8 mouse cellular contexts compared by ENCODE assay signal in the genomic region with DNA sequence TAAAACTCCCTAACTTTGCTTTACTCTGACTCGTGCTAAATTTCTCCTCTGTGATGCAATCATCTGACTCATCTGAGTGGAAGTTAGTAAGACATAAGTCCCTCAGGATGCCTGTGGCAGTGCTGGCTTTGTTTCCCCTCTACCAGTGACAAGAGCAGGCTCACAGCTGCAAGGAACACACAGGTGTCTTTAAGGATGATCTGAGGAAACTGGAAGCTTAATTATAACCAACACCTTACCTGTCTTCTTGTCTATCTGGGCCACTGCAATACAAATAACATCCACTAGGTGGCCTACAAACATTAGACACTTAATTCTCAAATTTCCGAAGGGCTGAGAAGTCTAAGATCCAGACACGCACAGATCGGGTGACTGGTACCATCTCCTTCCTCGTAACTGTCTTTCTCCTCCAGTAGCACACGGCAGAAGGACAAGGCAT. TPM values are rescaled to one million over a fixed set of nuclear protein-coding genes. Genes with fewer than 3 reads are reported as not detected.
DNase-seq lines count a peak whose midpoint lies in the region; ATAC-seq and TF ChIP-seq lines count a peak whose summit lies in the region.

No protein-coding gene starts in this region.

- intact Hi-C loops in left cerebral cortex, postnatal 4 days (cut with DNase I), result no loop called here

- peak; percentile 33; the same call in 1 of the 2 replicates for TF ChIP-seq CTCF in cerebellum, adult 2 months (IDR thresholded peaks at IDR 0.05; ENCODE audit: borderline replicate concordance, insufficient read depth, low read depth, low read length)
- TF ChIP-seq CTCF in midbrain, postnatal 0 days (IDR thresholded peaks at IDR 0.05), result peak; percentile 90

- no peak overlapping the region for H3K9ac ChIP-seq in midbrain, embryonic 11.5 days (ENCODE audit: low read length)
- H3K9ac ChIP-seq in hindbrain, embryonic 14.5 days, result no peak overlapping the region
- no peak overlapping the region for H3K9ac ChIP-seq in midbrain, postnatal 0 days (replicated peaks; ENCODE audit: low read length, poor library complexity, severe bottlenecking)

- peak; percentile 91 for DNase-seq in midbrain, embryonic 11.5 days (ENCODE audit: low spot score, missing footprints)
- no peak for DNase-seq in midbrain, embryonic 10.5 days (ENCODE audit: low spot score)
- peak; percentile 72 for DNase-seq in MN1 (ENCODE audit: low spot score)
- peak; percentile 26 to 55 for DNase-seq in cerebellum, adult 2 months
- DNase-seq in hindbrain, embryonic 14.5 days (ENCODE audit: low spot score), result peak; percentile 80
- peak; percentile 18 for DNase-seq in left cerebral cortex, postnatal 4 days
- peak; percentile 72 for DNase-seq in midbrain, postnatal 0 days (ENCODE audit: low spot score)
- DNase-seq in right cerebral cortex, postnatal 4 days, result no peak

- H3K9me3 ChIP-seq in midbrain, embryonic 11.5 days (ENCODE audit: control insufficient read depth, low read length), result no peaks in the 10 kb centered on the region
- H3K9me3 ChIP-seq in midbrain, embryonic 10.5 days (replicated peaks), result no peaks in the 10 kb centered on the region
- no peaks in the 10 kb centered on the region for H3K9me3 ChIP-seq in hindbrain, embryonic 14.5 days (ENCODE audit: control insufficient read depth, low read length)
- no peaks in the 10 kb centered on the region for H3K9me3 ChIP-seq in midbrain, postnatal 0 days (ENCODE audit: low read length)

- no peak overlapping the region for H3K4me3 ChIP-seq in midbrain, embryonic 11.5 days (ENCODE audit: low read depth, low read length)
- no peak overlapping the region for H3K4me3 ChIP-seq in midbrain, embryonic 10.5 days
- H3K4me3 ChIP-seq in cerebellum, adult 2 months (replicated peaks; ENCODE audit: insufficient read depth, low read depth, low read length), result no peak overlapping the region
- H3K4me3 ChIP-seq in hindbrain, embryonic 14.5 days (replicated peaks; ENCODE audit: low read length), result no peak overlapping the region
- H3K4me3 ChIP-seq in midbrain, postnatal 0 days (ENCODE audit: low read depth, low read length), result no peak overlapping the region

- H3K4me2 ChIP-seq in midbrain, embryonic 11.5 days, result no peak overlapping the region
- H3K4me2 ChIP-seq in hindbrain, embryonic 14.5 days (replicated peaks), result no peak overlapping the region
- no peak overlapping the region for H3K4me2 ChIP-seq in midbrain, postnatal 0 days (ENCODE audit: low read depth, low read length, poor library complexity, severe bottlenecking)

- H3K4me1 ChIP-seq in midbrain, embryonic 11.5 days (ENCODE audit: control insufficient read depth, insufficient read depth, low read length), result no peaks in the 10 kb centered on the region
- no peaks in the 10 kb centered on the region for H3K4me1 ChIP-seq in midbrain, embryonic 10.5 days
- no peaks in the 10 kb centered on the region for H3K4me1 ChIP-seq in cerebellum, adult 2 months (ENCODE audit: control insufficient read depth, insufficient read depth, low read length)
- no peaks in the 10 kb centered on the region for H3K4me1 ChIP-seq in hindbrain, embryonic 14.5 days (replicated peaks; ENCODE audit: control insufficient read depth, insufficient read depth, low read length)
- H3K4me1 ChIP-seq in midbrain, postnatal 0 days (ENCODE audit: insufficient read depth, low read length), result no peaks in the 10 kb centered on the region

- TF ChIP-seq POLR2A in cerebellum, adult 2 months (IDR thresholded peaks at IDR 0.05; ENCODE audit: borderline replicate concordance, insufficient read depth, low read length), result no peak

- H3K36me3 ChIP-seq in midbrain, embryonic 11.5 days (ENCODE audit: control insufficient read depth, insufficient read depth, low read length), result no peaks in the 10 kb centered on the region
- no peaks in the 10 kb centered on the region for H3K36me3 ChIP-seq in midbrain, embryonic 10.5 days
- H3K36me3 ChIP-seq in hindbrain, embryonic 14.5 days (replicated peaks; ENCODE audit: control insufficient read depth, insufficient read depth), result no peaks in the 10 kb centered on the region
- no peaks in the 10 kb centered on the region for H3K36me3 ChIP-seq in midbrain, postnatal 0 days (ENCODE audit: insufficient read depth, low read length)

- ATAC-seq in midbrain, embryonic 11.5 days (ENCODE audit: low FRiP score), result no peak
- no peak; the same call in 1 of the 2 replicates for ATAC-seq in hindbrain, embryonic 14.5 days (ENCODE audit: low FRiP score)
- ATAC-seq in midbrain, postnatal 0 days (ENCODE audit: low FRiP score), result no peak

- WGBS in midbrain, embryonic 11.5 days, result 49% methylated on average over 6 of the region's 6 CpGs
- 58% methylated on average over 6 of the region's 6 CpGs for WGBS in midbrain, embryonic 10.5 days
- 17% methylated on average over 6 of the region's 6 CpGs for WGBS in cerebellum, adult 2 months
- WGBS in hindbrain, embryonic 14.5 days, result 42% methylated on average over 6 of the region's 6 CpGs
- WGBS in midbrain, postnatal 0 days, result 28% methylated on average over 6 of the region's 6 CpGs

- H3K27ac ChIP-seq in midbrain, embryonic 11.5 days (ENCODE audit: low read depth, low read length), result no peak overlapping the region
- H3K27ac ChIP-seq in midbrain, embryonic 10.5 days (replicated peaks), result no peak overlapping the region
- no peak overlapping the region for H3K27ac ChIP-seq in cerebellum, adult 2 months (ENCODE audit: insufficient read depth, low read length)
- H3K27ac ChIP-seq in hindbrain, embryonic 14.5 days, result no peak overlapping the region
- no peak overlapping the region for H3K27ac ChIP-seq in midbrain, postnatal 0 days (ENCODE audit: low read depth, low read length)

- no peaks in the 10 kb centered on the region for H3K27me3 ChIP-seq in midbrain, embryonic 11.5 days (ENCODE audit: control insufficient read depth, insufficient read depth, low read length)
- no peaks in the 10 kb centered on the region for H3K27me3 ChIP-seq in midbrain, embryonic 10.5 days (ENCODE audit: low read depth, poor library complexity, severe bottlenecking)
- H3K27me3 ChIP-seq in cerebellum, adult 2 months (ENCODE audit: control insufficient read depth, insufficient read depth, low read length), result no peaks in the 10 kb centered on the region
- H3K27me3 ChIP-seq in hindbrain, embryonic 14.5 days (ENCODE audit: control insufficient read depth, insufficient read depth, low read length), result no peaks in the 10 kb centered on the region
- no peaks in the 10 kb centered on the region for H3K27me3 ChIP-seq in midbrain, postnatal 0 days (ENCODE audit: insufficient read depth, low read length)

RNA-seq across cellular contexts. Expression of a gene that starts 3.7 kb away (rescaled TPM):
- 78.5 and 81.3 TPM in 2 replicates for polyA plus RNA-seq in midbrain, embryonic 11.5 days (2014; fragmentation: Nextera tagmentation; extraction: Ambion mirVana)
- polyA plus RNA-seq in midbrain, embryonic 10.5 days (2016; fragmentation: Nextera tagmentation; extraction: Ambion mirVana), result 61.1 and 64.9 TPM in 2 replicates
- polyA plus RNA-seq in cerebellum, adult 2 months (2012; rRNA removed), result 22.4 and 27.8 TPM in 2 replicates
- polyA plus RNA-seq in hindbrain, embryonic 14.5 days (2014; fragmentation: Nextera tagmentation; extraction: Ambion mirVana), result 67.6 and 79.3 TPM in 2 replicates
- total RNA-seq in left cerebral cortex, postnatal 4 days (2021), result 10 to 100 TPM; 33.7 to 39.3 TPM
- 39.8 and 71.7 TPM in 2 replicates for total RNA-seq in midbrain, postnatal 0 days (2014; rRNA removed)
- 48.9 and 51.6 TPM in 2 replicates for polyA plus RNA-seq in midbrain, postnatal 0 days (2015; fragmentation: Nextera tagmentation; extraction: Ambion mirVana)

RNA-seq across cellular contexts. Expression of a gene that starts 15.5 kb away (rescaled TPM):
- polyA plus RNA-seq in midbrain, embryonic 11.5 days (2014; fragmentation: Nextera tagmentation; extraction: Ambion mirVana), result 68.9 and 73.8 TPM in 2 replicates
- polyA plus RNA-seq in midbrain, embryonic 10.5 days (2016; fragmentation: Nextera tagmentation; extraction: Ambion mirVana), result 70.1 and 77.0 TPM in 2 replicates
- polyA plus RNA-seq in cerebellum, adult 2 months (2012; rRNA removed), result 38.8 and 41.3 TPM in 2 replicates
- 60.6 and 66.2 TPM in 2 replicates for polyA plus RNA-seq in hindbrain, embryonic 14.5 days (2014; fragmentation: Nextera tagmentation; extraction: Ambion mirVana)
- total RNA-seq in left cerebral cortex, postnatal 4 days (2021), result 10 to 100 TPM; 47.2 to 48.5 TPM
- 92.6 and 122 TPM in 2 replicates for total RNA-seq in midbrain, postnatal 0 days (2014; rRNA removed)
- 63.1 and 70.2 TPM in 2 replicates for polyA plus RNA-seq in midbrain, postnatal 0 days (2015; fragmentation: Nextera tagmentation; extraction: Ambion mirVana)

Comparison
In these comparisons a context has a peak if more than half of its experiments do, and no peak if none do; other contexts are left out.
1. DNase-seq: peak in midbrain, embryonic 11.5 days (single experiment), MN1 (single experiment), cerebellum, adult 2 months (2 of 2), hindbrain, embryonic 14.5 days (single experiment), left cerebral cortex, postnatal 4 days (single experiment) and midbrain, postnatal 0 days (single experiment); none in midbrain, embryonic 10.5 days (single experiment) and right cerebral cortex, postnatal 4 days (single experiment).